Mouse (Mus musculus): ENCODE data around the gene Nqo1.
A peak's percentile ranks its signal among the peaks of the same experiment; 100 is the strongest.

Nqo1 gene

DNA sequence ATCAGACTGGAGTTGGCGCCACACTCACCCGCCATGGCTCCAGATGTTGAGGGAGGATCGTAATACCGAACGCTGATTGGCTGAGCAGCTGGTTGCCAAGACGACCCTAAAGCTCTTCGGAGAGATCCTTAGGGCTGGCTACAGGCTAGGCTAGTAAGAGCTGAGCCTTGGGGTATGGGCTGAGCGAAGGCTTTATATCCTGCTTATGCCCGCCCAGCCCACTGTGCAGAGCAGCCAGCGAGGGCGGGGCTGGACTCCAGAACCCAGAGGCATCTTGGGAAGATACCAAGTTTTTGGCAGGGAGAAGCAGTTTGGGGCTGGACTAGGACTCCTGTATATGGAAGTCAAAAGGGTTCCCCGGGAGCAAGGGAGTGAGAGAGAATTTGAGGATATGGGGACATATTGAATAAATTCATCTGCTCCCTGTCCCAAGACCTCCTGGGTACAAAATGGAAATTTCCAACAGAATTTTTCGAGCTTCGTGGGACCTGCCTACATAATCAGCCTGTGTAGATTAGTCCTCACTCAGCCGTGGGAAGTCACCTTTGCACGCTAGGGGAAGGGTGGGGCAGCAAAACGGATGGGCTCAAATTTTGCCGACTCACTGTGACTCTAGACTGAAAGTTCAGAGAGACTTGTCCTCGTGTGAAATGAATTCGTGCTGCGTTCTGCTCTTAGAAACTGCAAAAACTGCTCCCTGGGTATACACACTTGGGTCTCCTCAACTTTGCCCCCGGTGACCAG lies at the start of gene Nqo1:
Nqo1 (minus strand) TSS at position 169 of the 744 bp plus-strand sequence.
- peak; percentile 50 for DNase-seq (ENCODE audit: low spot score)

DNA sequence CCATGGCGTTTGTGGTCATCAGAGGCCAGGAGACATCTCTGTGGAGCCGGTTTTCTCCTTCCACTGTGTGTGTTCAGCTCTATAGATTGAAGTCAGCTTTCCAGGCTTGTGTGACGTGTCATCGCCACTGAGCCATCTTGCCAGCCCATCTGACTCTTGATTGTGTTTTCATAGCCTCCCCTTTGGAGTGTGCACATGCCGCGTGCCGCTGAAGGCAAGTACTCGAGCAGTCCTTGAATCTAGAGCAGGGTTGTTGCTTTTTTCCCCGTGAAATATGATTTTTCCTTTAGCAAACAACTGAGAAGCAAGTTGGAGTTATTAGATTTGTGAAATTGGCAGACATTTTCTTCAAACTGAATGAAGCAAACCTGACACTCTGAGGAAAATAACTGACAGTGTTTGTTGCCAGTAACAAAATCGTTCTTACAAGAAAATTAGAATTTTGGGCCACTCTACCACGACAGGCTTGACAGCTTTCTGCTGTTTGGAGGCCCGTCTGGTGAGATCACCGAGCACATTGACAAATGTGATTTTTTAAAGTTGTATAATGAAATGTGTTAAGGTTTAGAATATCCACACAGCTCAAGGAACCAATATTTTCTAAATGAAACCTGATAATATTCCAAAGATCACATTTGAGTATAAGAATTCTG lies 48.5 kb upstream of the Nqo1 start:
- no peak for DNase-seq (ENCODE audit: low spot score)

DNA sequence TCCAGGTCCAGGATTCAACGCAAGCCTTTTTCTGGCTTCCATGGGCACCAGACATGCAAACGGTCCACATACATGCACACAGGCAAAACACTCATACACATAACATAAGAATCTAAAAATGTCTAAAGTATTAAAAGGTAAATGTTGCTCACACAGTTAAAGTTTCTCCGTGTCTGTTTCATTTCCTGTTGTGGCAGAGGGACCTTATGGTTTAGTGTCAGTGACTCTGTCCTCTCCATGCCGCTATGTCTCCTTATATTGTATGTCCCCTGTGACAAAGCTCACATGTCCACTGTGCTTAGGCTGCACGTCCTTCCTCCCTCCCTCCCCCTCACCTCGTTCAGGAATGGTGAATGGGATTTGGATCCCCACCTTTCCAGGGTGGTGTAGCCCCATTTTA lies 46.6 kb upstream of the Nqo1 start:
- DNase-seq (ENCODE audit: low spot score) = no peak

DNA sequence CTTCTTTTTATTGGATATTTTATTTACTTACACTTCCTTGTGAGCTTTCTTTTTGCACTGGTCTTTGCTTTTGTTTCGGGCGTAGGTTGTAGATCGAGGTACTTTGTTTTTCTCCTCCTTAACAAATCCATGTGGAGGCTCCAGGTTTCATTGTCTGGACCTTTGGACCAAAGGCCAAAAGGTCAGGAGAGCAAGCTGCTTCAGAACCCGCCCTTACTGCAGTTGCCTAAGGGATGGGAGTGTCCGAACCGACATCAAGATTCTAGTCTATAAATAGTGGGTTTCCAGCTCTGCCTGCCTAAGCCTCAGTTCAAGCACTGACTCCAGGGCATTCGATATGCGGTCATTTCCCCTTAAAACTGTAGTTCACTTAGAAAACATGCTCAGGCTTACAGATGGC lies 46.1 kb upstream of the Nqo1 start:
- no peak for DNase-seq (ENCODE audit: low spot score)

DNA sequence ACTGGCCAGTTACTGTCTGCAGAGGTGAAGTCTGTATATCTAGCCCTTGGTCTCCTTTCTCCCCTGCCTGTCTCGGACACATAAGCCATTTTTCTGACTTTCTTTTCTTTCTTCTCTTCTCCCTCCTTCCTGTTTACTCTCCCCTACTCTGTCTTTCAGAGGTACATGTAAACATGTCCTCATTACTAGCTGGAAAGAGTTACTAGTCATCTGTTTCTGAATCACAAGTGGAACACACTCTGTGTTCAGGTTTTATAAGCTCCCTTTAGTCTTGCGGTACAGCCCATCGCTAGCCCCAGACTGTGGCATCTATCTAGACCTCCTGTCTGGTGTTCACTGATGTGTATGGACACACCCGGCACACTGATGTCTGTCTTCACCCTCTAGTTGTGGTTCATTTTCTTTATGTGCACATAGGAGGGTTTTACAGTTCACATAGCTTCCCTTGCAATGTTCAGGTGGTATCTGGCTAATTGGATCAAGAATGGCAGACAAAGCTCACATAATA lies 45.4 kb upstream of the Nqo1 start:
- no peak for DNase-seq (ENCODE audit: low spot score)

DNA sequence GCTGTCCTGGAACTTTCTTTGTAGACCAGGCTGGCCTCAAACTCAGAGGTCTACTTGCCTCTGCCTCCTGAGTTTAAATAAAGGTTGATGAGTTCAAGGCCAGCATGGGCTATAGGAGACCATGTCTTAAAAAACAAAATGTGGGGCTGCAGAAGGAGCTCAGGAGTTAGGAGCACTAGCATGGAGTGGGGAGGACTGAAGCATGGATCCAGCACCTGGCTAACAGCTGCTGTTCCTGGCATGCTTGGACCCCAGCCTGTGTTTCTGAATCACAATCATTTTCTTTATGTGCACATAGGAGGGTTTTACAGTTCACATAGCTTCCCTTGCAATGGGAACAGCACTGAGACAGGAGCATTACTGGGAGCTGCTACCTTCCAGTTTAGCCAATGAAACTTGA lies 44.7 kb upstream of the Nqo1 start:
- DNase-seq (ENCODE audit: low spot score) = no peak

DNA sequence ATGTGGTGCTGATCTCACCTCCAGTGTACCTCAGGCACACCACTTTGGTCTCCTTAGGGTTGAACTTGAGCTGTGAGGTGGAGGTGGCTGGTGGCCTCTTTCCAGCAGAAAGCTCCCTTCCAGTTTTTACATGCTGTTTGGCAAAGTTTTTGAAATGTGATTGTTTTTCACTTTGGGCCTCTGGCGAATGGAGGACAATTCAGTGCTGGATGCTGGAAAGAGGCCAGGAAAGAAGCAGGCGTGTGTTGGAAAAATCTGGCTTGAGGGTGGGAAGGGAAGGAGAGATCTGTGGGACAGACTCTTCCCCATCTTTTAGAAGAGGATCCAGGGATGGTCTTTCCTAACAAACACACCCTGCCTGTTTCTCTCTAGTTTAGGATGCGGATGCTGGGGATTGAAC lies 41.6 kb upstream of the Nqo1 start:
- DNase-seq (ENCODE audit: low spot score) = no peak

DNA sequence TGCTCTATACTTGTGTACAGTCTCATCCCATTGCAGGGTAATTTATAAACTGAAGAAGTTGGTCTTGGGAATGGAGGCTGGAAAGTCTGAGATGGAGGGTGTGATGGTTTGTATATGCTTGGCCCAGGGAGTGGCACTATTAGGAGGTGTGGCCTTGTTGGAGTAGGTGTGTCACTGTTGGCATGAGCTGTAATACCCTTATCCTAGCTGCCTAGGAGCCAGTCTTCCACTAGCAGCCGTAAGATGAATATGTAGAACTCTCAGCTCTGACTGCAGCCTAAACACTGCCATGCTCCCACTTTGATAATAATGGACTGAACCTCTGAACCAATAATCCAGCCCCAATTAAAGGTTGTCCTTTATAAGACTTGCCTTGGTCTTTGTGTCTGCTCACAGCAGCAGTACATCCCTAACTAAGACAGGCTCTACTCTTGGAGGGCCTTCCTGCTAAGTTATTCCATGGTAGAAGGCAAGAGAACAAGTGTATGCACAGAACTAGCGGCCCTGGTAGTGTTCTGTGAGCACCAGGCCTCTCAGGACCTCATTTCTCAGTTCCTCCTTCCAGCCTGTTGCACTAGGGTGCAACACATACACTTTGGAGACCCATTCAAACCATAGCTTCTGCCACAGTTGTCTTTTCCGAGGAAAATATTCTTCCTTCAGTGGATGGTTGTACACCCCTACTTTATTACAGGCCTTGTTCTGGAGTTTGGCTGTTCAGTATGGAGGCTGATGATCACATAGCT lies 37.0 kb upstream of the Nqo1 start:
- no peak for DNase-seq (ENCODE audit: low spot score)

DNA sequence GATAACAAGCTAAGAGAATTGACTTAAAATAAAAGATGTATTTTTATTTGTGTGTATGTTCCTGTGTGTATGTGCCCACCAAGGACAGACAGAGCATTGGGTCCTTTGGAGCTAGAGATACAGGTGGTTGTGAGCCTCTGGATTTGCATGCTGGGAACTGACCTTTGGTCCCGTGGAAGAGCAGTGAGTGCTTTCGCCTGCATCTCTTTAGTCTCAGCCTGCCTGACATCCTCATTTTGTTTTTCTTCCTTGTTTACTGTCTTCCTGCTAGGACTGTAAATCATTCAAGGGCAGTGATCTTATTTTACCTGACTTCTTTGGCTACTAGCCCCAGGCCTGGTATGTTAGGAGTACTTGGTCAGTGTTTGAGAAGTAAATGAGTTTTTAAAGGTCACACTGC lies 34.7 kb upstream of the Nqo1 start:
- DNase-seq (ENCODE audit: low spot score) = no peak

DNA sequence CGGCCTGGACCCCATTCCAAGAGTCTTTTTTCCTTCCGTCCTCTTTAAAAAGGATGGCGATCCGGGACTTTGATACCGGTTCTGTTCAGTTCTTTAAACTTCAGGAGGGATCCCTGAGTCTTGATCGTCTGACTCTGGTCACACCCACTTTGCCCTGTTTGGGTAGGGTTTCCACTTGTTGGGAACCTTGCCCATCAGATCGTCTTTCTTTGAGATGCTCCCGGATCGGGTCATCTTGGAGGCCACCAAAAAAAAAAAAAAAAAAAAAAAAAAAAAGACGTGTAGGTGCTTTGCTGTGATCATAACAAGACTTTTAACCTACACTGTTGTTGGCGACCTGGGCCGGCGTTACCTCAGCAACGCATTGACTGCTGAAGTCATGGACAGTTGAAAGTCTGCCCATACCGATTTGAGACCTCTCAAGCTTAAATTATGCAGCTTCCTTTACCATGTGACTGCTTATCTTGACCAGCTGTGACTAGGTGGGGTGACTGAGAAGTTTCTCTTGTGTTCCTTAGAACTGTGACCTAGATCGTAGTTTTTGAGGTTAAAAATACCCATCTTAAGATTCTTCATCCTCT lies 33.9 kb upstream of the Nqo1 start:
- no peak for DNase-seq (ENCODE audit: low spot score)

DNA sequence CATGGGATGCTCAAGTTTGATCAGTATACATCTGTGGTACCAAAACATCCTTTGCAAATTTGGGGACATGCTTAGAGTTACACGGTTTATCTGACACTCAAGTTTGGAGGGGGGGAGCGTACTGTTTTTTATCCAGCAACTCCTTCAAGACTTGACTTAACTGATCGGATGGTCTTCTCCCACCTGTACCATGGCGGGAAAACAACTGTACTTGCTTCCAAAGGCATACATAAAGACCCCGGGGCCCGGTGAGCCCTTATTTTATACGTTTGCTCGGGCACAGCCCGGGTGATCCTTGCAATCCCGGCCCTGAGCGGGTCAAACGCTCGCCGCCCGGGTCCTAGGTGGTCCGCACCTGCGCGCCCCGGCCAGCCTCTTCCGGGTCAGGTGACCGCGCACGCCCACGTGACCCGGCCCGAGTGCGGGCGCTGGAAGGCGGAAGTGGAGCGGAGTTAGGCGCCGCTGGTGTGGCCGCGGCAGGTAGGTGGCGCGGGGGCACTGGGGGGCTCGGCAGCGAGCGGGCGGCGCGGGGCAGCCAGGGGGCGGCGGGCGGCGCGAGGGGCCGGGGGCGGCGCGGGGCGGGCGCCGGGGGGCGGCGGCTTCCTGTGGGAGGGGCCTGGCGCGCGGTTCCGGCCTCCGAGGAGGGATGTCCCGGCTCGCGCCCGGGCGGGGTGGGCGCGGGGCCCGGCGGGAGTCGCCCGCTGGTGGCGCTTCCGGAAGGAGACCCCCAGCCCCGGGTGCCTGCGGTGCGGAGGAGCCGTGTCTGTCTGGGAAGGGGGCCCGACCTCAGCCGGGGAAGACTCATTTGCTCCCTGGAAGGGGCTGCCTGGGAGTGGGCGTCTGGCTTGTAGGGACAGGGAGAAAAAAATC lies 33.2 kb upstream of the Nqo1 start, which contains the start of gene Wwp2:
Wwp2 (plus strand) TSS at position 404 of the 870 bp plus-strand sequence.
- DNase-seq (ENCODE audit: low spot score) = peak; percentile 62

DNA sequence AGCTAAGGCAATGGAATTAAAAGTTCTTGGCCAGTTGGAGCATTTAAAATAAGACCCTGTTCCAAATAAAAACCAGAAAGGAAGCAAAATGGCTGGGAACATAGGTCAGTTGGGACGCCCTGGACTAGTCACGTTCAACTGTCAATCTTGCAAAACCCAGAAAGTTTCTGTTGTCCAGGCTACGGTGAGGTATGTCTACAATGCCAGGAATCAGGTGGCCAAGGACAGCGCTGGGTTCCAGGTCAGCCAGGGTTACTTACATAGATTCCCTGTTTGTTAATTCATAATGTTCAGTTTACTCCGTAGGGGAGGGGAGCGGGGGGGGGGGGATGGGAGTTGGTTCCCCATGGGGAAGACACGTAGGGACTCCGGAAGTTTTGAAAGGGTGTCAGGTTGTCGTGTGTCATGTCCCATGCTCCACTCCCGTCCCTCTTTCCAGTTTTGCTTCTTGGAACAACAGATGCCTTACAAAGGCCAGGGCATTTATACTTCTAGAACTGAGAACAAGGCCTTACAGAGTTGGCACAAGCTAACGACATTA lies 32.5 kb upstream of the Nqo1 start:
- DNase-seq (ENCODE audit: low spot score) = no peak

DNA sequence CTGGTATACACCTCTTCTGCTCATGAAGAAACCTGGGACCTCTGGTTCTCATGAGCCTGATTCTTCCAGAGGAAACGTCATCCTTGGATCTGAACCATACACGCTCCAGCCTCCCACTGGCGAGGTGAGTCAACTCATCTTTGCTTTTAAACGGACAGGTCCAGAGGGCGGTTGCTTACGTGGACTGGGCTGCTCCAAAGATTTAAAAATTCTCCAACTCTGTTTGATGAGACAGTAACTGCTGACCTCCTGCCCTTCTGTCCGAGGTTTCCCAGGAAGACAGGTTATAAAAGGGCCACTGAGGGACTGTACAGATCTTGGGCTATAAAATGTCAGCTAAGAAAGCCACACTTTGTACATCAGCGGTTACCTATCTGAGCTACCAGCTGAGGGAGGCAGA lies 27.8 kb upstream of the Nqo1 start:
- DNase-seq (ENCODE audit: low spot score) = no peak

DNA sequence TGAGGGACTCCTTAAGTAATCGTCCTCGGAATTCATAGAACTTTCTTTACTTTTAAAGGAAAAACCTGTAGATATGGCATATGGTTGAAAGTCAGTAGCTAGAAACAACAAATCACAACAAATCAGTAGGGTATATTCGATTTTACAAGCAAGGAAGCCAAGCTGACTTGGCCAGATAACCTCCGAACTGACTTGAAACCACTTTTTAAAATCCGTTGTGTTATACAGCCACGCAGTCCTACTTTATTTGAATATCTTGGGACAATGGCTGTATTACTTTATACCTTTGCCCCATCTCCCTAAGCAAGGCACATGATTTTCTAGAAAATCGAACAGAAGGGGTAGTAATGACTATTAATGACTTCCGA lies 22.2 kb upstream of the Nqo1 start:
- DNase-seq (ENCODE audit: low spot score) = no peak

DNA sequence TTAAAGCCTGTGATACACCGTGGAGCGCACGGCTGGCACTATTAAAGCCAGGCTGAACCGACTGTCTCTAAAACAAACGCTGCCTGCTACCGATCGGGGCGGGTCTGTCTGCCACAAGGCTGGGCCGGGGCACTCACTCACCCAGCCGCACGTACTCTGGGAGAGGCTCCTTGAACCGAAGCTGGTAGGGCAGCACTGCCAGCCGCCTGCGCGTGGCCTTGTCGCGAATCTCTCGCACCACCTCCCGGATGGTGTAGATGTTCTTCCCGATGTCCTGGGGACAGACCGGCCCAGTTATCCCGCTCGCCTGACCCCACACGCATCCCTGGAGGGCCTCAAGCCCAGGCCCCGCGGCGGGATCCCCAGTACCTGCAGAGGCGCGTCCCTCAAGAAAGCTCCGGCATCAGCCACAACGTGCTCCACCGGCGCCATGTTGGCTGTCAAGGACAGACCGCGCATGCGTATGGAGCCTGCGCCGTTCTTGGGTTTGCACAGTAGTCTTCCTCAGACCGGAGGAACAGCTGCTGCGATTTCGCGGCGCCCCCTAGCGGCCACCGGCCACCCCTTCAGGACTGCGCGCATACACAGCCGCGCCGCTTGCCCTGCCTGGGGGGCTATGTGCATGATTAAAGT lies 21.7 kb upstream of the Nqo1 start, which contains the start of gene Nob1:
Nob1 (minus strand) TSS at position 455 of the 633 bp plus-strand sequence.
- DNase-seq (ENCODE audit: low spot score) = peak; percentile 95

DNA sequence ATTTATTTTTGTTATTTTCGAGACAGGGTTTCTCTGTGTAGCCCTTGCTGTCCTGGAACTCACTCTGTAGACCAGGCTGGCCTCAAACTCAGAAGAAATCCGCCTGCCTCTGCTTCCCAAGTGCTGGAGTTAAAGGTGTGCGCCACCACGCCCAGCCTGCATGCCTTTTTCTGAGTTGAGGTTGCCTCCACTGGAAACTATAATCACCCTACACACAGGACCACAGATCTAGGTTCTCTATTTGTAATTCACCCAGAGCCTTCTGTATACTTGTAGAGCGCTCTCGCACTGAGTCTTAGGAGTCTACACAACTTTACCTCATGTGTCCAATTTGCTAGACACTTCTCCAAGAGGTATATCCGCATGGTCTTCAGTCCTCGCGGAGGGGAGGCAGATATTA lies 21.2 kb upstream of the Nqo1 start:
- no peak for DNase-seq (ENCODE audit: low spot score)

DNA sequence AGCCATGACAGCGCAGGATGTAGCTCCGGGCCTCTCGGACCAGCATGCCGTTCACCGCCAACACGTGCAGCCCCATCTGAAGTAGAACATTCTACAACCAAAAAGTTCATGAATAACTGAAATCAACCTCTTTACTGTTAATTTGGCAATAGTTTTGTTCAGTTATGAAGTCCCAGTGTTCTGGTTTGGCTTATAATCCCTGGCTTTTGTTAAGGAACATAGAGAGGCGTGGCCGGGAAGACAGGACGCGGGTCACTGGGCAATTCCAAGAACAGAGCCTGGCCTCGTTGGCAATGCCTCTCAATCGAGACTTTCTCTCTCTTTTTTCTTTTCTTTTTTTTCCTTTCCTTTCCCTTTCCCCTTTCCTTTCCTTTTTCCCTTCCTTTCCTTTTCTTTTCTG lies 14.0 kb upstream of the Nqo1 start:
- DNase-seq (ENCODE audit: low spot score) = no peak

DNA sequence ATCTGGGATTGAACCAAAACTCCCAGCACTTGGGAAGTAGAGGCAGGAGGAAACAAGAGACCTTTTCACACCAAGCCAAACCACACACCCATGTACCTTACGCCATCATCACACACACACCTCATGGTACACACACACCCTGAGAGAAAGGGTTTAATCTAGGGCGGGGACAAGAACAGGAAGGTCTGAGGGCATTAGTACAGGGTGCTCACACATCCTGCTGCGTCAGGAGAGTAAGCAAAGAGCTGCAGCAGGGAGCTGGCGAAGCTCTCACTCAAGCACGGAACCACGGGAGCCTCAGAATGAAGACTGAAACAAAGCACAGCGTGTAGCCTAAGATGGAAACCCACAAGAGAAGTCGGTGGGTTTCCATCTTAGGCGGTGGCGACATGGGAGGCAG lies 10.9 kb upstream of the Nqo1 start:
- DNase-seq (ENCODE audit: low spot score) = no peak

DNA sequence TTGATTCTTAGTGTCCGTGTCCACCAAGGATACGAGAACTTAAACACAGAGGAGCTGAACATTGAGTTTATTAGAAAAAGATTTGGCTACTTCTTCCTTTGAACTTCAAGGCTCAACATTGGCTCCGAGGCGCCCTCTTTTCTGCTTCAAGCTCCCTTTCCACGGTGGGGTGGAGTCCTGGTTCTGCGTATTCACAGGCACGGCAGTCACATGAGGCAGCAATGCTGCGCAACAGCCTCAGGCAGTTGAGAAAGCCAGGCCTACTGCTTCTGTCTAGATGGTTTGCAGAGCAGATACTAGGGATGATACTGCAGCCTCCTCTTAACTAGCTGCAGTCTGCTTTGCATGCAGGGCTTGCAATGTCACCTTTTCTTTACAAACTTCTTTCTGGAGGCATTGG lies 9.5 kb upstream of the Nqo1 start:
- DNase-seq (ENCODE audit: low spot score) = no peak

DNA sequence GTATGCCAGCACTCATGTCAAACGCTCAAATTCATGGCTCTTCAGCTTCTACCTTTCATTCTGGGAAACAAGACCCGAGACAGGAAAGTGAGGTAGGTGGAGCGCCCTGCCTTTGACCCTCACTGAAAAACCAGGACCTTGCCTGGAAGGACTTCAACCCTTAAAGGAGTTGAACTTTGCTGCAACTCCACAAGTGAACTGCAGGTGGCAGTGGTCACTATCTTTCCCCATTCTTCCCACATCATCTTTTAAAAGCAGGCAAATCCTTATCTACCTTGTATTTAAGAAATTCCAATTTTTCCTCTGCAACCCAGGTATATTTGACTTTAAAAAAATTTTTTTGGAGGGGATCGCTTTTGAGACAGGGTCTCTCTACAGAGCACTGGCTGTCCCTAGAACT lies 8.4 kb upstream of the Nqo1 start:
- DNase-seq (ENCODE audit: low spot score) = no peak

DNA sequence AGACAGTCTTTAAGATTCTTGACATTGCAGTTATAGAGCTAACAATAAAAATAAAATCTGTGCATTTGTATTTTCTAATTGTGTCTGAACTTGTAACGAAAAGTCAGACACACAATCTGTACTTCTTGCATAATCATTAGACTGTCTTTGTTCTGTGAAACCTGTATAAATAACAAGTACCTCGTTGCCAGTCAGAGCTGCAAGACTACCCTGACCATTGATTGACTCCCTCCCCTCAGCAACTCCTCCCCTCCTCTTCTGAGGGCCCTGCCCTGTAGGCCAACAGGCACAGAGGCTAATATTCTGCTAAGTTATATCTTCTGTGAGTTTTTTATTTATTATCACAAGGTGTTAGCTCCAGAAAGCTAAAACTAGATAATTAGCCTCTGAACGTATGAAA lies 2.9 kb upstream of the Nqo1 start:
- no peak for DNase-seq (ENCODE audit: low spot score)

Measured in left cerebral cortex, adult 11 months (tissue).